Mouse (Mus musculus): ENCODE results near the gene Fcrla.

Gene Fcrla

DNA sequence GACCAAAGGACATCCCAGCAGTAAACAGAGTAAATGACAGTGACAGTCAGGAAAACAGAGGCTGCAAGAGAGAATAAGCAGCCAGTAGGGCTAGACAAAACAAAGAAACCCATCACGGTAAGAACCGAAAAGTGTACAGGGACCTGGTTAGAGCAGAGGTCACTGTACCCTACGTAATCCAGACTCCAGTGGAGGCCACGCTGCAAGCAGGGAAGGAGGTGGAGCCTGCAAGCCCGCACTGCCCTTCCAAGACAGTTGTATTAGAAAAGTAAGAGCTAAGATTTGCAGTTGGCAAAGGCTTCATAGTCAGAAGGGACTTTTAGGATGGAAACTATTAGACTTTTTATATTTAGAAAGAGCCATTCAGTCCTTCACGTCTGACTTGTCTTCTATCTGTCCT lies 442 bp downstream of the Fcrla start:
- DNase-seq = no peak

DNA sequence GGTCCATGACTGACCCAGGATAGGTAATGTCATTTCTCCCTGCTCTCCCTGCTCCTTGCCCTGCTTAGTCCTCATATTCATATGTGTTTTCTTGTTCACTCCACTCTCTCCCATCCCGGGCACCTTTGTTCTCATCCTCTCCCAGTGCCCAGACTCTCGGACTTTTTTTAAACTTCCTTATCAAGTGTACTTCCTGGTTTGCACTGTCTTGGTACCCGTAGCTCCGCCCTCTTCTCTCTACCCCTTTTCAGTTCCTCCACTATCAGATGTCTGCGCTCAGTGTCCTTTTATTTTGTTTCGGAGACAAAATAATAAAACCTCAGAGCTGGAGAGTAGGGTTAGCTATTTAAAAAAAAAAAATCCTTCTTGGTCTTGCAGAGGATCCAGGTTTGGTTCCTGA lies 2.9 kb downstream of the Fcrla start:
- no peak for DNase-seq

GRCm38 (mm10) chr1:170919308-170919707 lies 8.1 kb downstream of the Fcrla start:
- DNase-seq = no peak

DNA sequence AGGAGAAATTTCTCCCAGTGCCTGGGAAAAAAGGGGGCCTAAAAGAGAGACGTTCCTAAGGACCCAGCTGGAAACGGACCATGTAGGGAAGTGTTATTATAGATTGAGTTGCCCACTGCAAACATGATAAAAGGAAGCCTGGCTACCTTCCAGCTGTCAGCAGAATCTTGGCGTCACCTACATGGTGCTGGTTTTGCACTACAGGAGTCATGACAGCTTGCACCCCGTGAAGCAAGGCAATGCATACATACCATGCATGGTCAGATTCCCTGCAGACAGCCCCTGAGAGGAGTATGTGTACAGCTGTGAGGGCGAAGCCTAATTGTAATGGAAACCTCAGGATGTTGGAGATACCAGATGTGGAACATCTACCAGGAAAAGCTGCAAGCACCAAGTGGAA lies 11.7 kb downstream of the Fcrla start:
- no peak for DNase-seq

- no peak for DNase-seq
Measured at GRCm38 (mm10) chr1:170912891-170913615, 14.3 kb downstream of the Fcrla start, which contains the start of gene Fcrlb. Gene Fcrlb (minus strand): TSS chr1:170912941.

- DNase-seq = no peak
Measured at GRCm38 (mm10) chr1:170911907-170912660, 15.3 kb downstream of the Fcrla start.

GRCm38 (mm10) chr1:170908341-170908740 lies 19.0 kb downstream of the Fcrla start:
- peak; percentile 40 for DNase-seq

GRCm38 (mm10) chr1:170907456-170908191 lies 19.8 kb downstream of the Fcrla start:
- DNase-seq = peak; percentile 55

GRCm38 (mm10) chr1:170907111-170907455 lies 20.3 kb downstream of the Fcrla start:
- DNase-seq = peak; percentile 40

- DNase-seq = no peak
Measured at GRCm38 (mm10) chr1:170903485-170903884, 23.9 kb downstream of the Fcrla start.

DNA sequence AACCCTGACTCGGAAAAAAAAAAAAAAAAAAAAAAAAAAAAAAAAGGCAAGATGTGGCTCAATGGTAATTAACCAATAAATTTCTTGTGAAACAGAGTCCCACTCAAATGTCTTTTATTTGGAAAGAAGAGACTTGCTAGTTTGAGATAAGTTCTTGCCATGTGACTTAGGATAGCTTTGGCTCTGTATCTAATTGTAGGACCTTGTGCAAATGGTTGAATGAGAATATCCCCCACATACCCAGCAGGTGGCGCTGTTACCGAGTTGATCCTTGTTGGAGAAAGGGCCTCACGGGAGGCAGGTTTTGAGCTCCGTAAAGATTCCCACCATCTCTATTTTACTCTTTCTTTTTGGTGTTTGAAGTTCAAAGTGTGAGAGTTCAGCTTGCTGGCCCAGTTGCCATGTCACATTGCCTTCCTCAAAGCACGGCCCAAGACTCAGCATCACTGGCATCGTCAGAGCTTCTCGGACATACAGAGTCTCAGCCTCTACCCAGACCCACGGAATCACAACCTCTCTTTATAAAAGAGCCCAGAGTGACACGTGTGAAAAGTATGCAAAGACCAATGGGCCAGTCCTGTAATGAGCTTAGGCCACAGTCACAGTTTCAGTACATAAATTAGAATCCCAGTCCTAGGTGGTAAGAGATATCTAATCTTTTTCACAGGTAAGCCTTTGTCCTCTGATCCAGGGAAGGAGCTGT lies 25.7 kb downstream of the Fcrla start:
- DNase-seq = peak; percentile 83

GRCm38 (mm10) chr1:170900799-170901467 lies 26.4 kb downstream of the Fcrla start:
- DNase-seq = peak; percentile 47

DNA sequence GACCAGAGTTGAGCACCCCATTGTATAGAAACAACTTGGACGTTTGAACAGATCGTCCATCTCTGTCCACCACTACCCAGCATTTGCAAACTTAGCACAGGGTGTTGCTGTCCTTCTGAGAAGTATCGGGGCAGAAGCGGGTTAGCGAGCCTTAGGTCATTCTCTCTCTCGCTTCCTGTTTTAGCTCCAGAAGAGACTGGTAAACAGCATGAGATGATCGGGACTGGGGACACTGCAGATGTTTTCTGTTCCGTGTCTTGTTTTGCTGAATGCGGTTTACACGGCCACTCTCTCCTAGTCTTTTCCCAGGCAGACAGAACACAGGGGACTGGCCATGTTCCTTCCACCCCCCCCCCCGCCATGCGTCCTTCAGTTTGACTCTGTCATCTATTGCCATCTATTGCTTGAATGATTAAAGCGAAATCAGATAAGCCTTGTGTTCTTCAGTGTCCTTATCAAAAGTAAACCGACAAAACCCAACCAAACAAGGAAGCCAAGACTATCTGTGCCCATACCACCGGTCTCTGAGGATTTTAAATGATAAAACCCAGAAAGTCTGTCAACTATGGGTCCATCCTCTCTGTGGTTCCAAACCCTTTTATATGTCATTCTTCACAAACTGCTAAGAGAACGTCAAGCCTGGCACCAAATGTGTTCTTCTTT lies 28.8 kb downstream of the Fcrla start:
- DNase-seq = no peak

DNA sequence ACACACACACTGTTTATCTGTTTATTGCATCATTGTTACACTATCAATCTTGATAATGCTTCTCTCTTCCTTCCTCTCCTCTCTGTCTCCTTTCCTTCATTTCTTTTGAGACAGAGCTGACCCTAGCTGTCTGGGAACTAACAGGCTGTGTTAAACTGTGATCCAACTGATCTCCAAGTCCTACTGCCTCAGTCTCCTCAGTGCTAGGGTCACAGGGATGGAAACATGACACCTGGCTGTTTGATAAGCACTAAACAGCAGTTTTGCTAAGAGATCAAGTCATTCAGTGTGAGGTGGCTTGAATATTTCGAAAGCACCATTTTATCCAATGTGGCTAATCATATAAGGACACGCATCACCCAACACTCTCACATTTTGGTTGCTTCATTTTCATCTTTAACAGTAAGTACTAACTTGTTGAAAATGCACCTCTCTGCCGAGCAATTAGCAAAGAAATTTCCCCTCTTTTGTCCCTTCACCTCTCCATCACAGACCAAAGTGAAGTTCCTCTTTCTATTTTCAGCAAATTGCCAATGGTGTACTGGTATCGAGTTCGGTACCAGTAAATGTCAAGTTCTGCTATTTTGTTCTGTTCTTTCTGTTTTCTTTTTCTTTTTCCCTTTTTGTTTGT lies 30.6 kb downstream of the Fcrla start:
- no peak for DNase-seq

- no peak for DNase-seq
Measured at GRCm38 (mm10) chr1:170894603-170895602, 32.5 kb downstream of the Fcrla start.

- no peak for DNase-seq
Measured at GRCm38 (mm10) chr1:170892279-170892678, 35.1 kb downstream of the Fcrla start.

GRCm38 (mm10) chr1:170891646-170892045 lies 35.7 kb downstream of the Fcrla start:
- DNase-seq = no peak

GRCm38 (mm10) chr1:170889310-170889709 lies 38.1 kb downstream of the Fcrla start:
- DNase-seq = no peak

GRCm38 (mm10) chr1:170886044-170886458 lies 41.3 kb downstream of the Fcrla start:
- DNase-seq = no peak

GRCm38 (mm10) chr1:170884978-170885561 lies 42.3 kb downstream of the Fcrla start, which contains the start of the genes Gm26620 and Dusp12:
Gene Gm26620 (plus strand): TSS chr1:170885065.
Gene Dusp12 (minus strand): TSS chr1:170885540.
- DNase-seq = peak; percentile 83

Measured in cerebellum, adult 8-10 months (tissue).